Mouse (Mus musculus): ENCODE data around the gene Sirt2.

Gene Sirt2

DNA sequence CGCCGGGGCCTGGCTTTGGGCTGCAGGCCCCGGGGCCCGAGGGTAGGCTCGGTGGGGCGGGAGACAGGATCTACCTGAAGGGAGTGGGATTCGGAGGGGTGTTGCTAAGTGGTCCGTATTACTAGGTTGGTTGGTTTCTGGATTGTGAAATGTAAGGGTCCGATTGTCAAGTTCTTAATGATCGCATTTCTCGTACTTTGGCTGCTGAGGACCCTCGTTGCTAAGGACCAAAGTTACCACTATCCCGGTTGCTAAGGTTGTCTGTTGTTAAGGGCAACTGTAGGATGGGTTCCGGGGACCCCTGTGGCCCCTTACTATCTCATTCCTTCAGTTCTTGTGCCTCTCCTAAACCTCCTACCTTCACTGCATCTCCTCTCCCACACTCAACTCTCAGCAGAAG lies 375 bp downstream of the Sirt2 start:
- DNase-seq (ENCODE audit: low read depth, low spot score): peak; percentile 47

DNA sequence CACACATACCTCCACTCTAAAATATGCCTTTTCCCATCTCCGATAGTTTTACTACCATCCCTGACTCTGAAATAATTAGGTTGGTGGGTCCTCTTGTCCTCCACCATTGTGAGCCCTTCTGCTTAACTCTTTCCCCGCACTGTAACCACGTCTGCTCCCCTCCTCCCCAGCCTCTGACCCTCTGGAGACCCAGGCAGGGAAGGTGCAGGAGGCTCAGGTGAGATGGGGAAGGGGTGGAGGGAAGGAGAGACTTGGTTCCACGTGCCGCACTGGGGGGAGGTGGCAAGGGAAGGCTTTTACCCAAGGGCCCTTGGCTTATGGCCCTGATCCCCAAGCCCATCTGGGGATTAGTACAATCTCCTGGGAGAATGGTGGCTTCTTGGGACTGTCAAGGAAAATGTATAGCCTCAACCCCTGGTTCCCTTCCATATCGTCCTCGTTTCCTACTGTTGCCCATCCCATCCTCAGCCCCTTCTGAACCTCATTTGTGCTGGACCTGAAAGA lies 979 bp downstream of the Sirt2 start, which contains the start of gene Nfkbib:
Gene Nfkbib, minus strand, starts transcription at position 51 of the 504 bp plus-strand sequence.
- no peak for DNase-seq (ENCODE audit: low read depth, low spot score)

DNA sequence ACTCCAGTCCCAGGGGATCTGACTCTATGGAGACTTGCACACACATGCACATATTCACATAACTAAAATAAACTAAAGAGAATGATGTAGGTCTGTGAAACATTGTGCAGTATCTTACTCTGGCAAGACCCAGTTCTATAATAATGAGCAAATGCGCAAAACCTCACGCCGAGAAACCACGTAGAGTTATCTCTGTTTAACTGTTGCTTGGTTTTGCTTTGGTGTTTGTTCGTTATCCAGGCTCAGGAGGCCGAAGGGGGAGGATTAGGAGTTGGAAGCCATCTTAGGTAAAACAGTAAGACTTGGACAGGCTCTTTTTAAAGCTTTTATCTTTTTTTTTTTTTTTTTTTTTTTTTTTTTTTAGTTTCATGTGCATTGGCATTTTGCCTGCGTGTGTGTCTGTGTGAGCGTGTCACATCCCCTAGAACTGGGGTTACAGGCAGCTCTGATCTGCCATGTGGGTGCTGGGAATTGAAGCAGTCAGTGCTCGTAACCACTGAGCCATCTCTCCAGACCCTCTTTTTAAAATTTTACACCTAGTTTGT lies 3.0 kb downstream of the Sirt2 start:
- no peak for DNase-seq (ENCODE audit: low read depth, low spot score)

DNA sequence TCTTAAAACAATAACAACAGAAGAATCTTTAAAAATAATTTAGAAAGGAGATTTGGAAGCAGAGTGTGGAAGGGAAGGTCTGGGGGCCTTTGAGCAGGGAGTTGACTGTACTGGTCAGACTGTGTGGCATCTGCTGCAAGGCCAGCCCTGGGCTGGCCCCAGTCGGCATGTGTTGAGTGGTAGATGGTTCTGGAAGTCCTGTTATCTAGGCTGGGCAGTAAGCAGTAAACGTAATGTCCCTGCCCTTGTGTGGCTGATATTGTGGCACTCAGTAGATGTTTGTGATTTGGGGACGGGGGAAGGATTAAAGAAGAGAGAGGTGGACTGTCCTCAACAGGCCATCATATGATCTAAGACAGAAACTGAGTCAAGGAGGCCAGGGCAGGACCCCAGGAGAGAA lies 3.8 kb downstream of the Sirt2 start:
- DNase-seq (ENCODE audit: low read depth, low spot score): no peak

DNA sequence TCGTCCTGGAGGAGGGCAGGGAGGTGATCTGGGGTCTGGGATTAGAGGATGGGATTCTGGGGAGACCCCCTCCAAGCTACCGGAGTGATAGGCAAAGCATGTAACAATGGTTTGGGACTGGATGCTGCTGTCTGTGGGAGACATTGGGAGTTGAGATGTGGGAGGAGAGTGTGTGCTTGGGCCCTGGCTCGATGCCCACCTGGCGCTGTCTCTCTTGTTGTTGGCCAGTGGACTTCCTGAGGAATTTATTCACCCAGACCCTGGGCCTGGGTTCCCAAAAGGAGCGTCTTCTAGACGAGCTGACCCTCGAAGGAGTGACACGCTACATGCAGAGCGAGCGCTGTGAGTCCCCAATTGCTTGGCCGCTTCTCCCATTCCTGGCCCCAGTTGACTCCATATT lies 5.3 kb downstream of the Sirt2 start:
- DNase-seq (ENCODE audit: low read depth, low spot score): no peak

DNA sequence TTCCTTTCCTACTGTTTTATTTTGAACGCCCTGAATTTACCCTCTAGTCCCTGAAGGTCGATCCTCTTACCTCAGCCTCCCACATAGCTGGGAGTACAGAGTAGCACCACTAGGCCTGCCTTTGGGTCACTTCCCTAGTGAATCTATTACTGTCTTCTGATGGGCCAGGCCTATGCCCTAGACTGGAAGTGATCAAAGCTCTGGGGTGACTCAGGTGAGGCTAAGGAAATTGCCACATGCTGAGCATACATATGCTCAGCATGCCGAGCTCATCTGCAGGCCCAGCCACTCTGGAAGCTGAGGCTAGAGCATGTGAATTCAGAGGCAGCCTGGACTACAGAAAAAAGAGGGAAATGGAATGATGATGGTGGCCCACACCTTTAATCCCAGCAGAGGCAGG lies 6.6 kb downstream of the Sirt2 start:
- DNase-seq (ENCODE audit: low read depth, low spot score): no peak

DNA sequence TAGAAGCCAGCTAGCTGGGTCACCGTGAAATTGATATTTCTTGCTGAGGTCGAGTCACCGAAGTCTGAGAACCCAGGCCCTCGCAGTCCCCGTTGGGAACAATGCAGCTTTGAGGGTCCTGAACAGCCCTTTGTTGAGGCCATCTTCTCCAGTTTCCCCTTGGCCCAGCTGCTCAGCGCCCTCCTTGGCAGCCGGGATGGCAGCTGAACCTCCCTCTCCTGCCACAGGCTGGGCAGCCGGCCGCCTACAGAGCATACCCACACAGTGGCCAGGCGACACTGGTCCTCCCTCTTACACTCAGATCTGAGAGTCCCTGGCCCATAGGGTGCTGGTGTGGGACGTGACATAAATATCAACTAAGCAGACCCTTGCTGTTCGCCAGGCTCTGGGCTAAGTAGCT lies 7.6 kb downstream of the Sirt2 start:
- DNase-seq (ENCODE audit: low read depth, low spot score): no peak

DNA sequence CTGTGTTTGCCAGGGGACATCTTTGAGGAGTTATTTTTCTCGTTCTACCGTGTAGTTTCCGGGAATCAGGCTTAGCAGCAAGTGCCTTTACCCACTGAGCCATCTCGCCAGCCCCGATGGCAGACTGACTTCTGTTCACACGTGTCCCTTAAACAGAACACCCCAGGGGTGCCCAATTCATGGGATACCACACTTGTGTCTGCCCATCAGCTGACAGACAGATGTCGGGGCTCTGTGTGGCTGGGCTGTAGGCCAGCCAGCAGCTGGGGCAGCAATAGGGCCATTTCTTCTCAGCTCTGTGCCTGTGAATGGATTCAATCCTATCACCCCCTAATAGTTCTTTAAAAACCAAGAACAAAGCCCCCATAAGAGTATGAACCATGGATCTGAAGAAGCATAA lies 8.6 kb downstream of the Sirt2 start:
- DNase-seq (ENCODE audit: low read depth, low spot score): no peak

DNA sequence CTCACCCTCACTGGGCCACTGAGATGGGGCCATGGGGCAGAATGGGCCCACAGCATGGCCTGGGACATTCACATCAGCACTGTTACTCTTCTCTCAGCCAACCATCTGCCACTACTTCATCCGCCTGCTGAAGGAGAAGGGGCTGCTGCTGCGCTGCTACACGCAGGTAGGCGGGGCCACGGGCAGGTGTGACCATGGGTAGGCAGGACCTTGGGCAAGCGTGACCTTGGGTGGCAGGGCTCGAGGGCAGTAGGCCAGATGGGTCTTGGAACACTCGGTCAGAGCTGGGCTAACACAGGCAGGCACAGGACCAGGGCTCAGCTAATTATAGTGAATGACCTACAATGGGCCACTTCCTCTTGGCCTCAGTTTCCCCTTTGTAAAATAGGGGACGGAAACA lies 12.3 kb downstream of the Sirt2 start:
- DNase-seq (ENCODE audit: low read depth, low spot score): no peak

DNA sequence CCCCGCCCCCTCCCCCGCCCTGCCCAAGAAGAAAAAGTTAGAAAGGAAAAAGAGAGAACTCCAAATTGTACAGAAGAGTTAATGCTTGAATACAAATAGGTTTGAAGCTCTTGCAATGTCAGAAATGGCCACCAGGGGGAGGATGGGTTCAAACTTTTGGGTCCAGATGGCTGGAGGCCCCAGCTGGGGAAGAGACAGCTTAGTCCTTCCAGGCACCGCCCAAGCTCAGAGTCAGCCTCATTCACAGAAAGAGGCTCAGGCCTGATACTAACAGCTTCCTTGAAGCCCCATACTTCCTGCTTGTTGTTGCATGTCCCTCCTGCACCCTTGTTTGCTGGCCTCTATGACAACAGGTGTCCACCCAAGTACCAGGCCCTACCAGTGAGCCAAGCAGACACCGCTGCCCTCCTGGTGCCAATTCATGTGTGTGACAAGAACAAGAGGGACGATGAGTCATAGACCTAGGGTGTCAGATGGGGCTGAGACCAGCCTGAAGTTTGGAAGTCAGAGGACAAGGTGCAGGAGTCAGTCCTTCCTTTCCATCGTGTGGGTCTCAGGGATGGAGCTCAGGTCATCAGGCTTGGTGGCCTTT lies 13.6 kb downstream of the Sirt2 start:
- DNase-seq (ENCODE audit: low read depth, low spot score): peak; percentile 92

DNA sequence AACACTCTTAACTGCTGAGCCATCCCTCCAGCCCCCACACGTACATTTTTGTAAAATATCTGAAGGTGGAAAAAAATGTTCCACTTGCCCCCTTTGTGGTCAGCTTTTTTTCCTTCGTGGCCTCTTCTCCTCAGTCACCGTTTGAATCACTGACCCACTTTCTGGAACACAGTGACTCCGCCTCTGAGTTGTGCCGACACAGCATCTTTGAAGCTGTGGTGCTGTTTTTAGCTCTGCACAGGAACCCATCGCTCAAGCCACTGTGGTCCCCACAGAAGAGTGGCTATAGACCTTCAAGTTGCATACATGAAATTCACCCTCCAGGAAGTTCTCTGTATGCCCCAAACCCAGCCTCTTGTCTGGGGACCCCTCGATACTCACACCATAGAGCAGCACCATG lies 14.3 kb downstream of the Sirt2 start:
- no peak for DNase-seq (ENCODE audit: low read depth, low spot score)

DNA sequence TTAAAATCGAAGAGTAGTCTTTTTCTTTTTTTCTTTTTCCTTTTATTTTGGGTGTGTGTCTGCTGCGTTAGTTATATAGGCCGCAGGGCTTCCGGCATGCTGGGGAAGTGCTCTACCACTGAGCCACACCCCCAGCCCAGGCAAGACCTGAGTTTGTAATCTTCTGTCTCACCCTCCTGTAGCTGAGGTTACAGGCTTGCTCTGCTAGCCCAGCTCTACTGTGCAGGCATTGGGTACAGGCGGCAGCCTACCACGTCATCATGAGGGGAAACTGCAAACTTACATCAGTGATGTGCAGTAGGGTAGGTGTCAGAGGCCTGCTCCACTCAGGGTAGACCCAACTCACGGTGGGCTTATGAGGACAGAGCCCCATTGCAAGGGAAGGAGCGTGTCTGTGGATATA lies 14.7 kb downstream of the Sirt2 start:
- no peak for DNase-seq (ENCODE audit: low read depth, low spot score)

DNA sequence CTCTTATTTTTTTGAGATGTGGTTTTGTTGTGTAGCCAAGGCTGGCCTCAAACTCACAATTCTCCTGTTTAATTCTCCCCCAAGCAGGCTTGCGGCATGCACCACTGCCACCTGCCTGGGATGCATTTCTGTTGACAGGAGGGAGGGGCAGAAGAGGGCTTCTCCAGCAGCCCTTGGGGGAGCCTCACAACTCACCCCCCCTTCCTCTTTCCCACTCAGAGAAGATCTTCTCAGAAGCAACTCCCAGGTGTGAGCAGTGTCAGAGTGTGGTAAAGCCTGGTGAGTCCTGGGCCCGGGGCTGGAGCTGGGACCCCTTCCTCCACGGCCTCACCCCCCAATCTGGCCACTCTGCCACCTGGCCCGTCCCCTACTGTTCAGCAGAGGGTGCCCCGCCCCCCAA lies 18.6 kb downstream of the Sirt2 start:
- DNase-seq (ENCODE audit: low read depth, low spot score): no peak

DNA sequence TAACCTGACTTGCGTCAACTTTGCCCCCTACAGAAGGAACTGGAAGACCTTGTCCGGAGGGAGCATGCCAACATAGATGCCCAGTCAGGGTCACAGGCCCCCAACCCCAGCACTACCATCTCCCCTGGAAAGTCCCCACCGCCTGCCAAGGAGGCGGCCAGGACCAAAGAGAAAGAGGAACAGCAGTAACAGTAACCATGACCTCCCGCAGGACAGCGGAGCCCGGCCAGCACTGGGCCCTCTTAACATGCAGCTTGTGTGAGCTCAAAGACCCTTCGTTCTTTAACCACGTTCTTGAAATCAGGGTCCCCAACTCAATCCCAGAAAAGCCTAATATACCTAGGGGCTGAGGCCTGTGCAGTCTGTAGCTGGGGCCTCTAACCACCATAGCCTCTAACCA lies 21.3 kb downstream of the Sirt2 start:
- no peak for DNase-seq (ENCODE audit: low read depth, low spot score)

DNA sequence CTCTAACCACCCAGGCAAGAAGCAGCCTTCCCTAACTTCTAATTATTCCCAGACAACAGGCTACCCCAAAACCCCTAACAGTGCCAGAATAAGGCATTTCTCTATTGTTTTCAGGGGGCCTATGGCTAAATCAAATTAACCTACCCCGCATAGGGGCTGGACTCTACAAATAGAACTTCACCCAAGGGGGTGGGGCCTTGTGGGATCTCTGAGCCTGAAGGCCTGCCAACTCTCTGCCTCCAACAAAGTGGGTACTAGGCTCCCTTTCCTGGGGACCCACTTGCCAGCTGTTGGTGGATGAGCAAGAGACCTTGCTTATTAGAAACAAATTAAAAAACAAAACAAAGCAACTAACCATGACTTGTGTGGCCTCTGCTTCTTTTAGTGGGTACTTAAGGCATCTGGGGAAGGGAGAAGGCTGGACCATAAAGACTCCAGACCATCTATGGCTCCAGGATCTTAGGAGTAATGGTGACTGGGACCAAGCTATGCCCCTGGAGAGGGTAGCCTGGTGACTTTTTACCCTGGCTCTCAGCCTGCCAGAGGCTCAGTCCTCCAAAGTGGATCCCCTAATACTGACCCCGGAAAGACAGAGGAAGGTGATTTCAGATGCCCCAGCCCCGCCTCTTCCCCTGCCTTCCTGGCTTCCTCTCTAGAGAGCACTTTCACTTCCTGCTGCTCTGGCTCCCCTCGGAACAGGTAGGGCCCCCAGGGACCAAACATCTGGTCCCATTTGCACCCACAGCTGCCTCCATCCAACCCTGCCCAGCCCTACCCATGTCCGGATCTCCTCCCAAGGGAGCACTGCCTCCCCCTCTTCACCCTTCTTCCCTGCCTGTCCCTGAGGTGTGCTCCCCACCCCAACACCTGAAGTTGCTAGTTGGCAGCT lies 22.0 kb downstream of the Sirt2 start, which contains the start of gene Rinl:
Gene Rinl, plus strand, starts transcription at position 663 of the 889 bp plus-strand sequence.
- DNase-seq (ENCODE audit: low read depth, low spot score): no peak

DNA sequence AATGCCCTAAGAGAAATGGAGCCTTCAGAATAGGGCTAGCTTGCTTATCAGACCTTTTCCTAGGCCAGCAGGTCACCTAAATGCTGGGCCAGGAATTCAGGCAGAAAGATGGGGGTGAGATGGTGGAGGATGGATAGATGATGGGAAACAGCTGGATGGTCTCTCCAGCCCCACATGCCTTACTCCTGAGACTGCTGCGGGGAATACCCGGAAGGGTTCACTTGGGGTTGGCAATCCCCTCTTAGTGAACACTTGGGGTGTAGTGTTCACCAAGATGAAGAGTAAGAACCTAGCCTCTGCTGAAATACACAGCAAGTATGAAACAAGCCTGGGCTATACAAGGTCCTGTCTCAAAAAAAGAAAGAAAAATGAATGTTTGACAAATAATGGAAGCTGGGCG lies 22.7 kb downstream of the Sirt2 start:
- no peak for DNase-seq (ENCODE audit: low read depth, low spot score)

DNA sequence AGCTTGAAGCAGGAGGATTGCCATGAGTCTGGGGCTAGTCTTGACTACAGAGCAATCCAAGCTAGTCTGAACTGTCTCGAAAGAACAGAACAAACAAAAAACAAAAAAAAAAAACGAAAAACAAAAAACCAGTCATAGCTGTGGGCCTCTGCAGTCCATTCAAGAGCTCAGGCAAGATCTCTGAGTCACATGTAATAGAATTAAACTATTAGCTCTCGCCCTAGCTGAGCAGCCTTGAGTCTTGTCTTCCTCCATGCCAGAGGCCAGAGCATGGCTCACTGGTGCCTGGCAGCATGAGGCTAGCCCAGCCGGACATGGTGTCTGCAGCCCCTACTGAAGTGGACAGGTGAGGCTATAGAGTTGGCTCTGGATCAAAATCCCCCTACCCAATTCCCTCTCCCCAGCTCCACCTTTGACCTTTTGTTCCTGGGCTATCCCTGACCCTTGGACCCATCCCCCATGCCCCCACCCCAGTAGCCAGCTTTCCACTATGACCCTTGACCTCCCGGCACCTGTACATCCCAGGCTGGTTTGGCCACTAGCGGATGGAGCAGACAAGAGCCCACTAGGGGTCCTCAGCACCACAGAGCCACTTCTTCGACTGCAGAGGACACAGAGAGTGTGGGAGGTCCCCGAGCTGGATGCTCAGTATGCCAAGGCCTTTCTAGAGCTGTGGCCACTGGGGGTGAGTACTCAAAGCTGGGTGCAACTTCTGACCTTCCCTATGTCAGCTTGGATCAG lies 23.7 kb downstream of the Sirt2 start:
- DNase-seq (ENCODE audit: low read depth, low spot score): peak; percentile 57

DNA sequence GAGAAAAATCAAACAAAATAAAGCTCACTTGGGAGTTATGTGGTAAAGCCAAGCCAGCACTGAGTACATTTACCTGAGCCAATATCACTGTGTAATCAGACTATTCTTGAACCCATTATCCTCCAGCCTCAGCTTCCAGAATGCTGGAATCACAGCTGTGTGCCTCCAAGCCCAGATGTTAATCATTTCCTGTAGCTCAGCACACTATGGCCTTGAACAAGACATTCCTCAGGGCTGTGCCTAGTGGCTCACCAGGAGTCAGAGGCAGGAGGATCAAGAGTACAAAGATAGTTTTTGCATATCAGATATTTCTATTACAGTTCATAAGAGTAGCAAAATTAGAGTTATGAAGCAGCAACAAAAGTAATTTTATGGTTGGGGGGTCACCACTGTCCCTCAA lies 25.2 kb downstream of the Sirt2 start:
- peak; percentile 84 for DNase-seq (ENCODE audit: low read depth, low spot score)

DNA sequence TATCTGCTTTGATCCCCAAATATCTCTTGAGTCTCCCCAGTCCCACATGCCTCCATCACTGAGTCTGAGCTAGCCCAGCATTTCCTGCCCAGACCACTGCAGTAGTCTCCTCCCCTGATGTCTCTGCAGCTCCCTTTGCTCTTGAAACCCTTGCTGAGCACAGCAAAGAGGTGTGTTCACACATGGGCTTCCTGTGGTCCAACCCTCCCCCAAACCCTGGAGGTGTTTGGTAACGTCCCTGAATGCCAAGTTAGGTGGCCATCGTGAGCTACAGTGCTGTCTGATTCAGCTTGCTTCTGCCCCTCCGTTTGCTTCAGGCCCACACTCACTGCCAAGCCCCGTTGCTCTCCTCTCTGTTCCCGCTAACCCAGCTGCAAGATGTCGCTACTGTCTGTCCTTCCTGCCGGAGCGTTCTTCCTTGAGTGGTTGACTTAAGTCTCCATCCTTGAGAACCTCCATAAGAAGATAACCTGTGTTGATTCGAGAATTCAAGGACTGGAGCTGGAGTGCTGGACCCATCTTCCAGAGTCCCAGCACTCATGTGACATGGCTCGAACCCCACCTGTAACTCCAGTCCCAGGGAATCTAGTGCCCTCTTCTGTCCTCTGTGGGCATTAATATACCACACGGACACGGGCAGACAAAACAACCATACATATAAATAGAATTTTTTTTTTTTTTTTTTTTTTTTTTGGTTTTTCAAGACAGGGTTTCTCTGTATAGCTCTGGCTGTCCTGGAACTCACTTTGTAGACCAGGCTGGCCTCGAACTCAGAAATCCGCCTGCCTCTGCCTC lies 26.1 kb downstream of the Sirt2 start:
- DNase-seq (ENCODE audit: low read depth, low spot score): peak; percentile 66

DNA sequence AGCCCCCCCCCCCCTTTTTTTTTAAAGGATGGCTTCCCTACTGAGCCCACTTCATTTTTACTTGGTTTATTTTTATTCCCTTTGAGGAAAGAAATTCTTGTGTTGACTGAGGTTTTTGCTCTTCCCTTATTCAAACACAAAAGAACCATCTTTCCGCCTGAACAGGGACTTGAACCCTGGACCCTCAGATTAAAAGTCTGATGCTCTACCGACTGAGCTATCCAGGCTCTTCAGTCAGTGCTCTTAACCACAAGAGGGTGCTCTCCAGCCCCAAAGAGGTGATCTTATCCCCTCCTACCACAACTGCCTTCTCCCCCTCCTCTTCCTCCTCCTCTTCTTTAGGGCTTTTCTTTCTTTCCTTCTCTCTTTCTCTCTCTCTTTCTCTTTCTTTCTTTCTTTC lies 27.3 kb downstream of the Sirt2 start:
- DNase-seq (ENCODE audit: low read depth, low spot score): peak; percentile 74

DNA sequence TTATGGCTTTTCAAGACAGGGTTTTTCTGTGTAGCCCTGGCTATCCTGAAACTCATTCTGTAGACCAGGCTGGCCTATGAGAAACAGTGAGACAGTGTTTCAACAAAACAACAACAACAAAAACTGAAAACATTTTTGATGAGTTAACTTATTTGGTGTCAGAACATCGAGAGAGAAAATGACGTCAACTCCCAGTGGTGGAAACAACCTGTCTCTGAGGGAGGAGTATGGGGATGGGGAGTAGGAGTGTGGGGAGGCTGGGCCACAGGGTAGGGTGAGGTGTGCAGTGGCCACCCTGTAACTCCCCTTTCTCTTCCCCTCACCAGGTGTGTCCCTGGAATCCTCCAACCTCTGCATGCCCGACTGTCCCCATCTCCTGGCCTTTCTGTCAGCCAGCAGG lies 28.0 kb downstream of the Sirt2 start:
- no peak for DNase-seq (ENCODE audit: low read depth, low spot score)
